Mouse (Mus musculus) fibroblast of lung, adult 2 months (primary cell): ENCODE measurements around the gene Atf2.
"Not testable (repeated sequence)": the region's sequence is repeated elsewhere in the genome, so short reads cannot be mapped to it uniquely, and the experiment has no call there.

ENCODE experiments used
- DNase-seq: peaks from one replicate; pipeline ENCODE4 v3.0.0-alpha.2; 2011; ENCODE audit warnings: low read depth

Atf2 gene

GRCm38 (mm10) chr2:73885997-73886396 lies 6.4 kb downstream of the Atf2 start:
- no peak for DNase-seq

GRCm38 (mm10) chr2:73877891-73878290 lies 14.5 kb downstream of the Atf2 start:
- DNase-seq: no peak

GRCm38 (mm10) chr2:73867764-73868487 lies 24.5 kb downstream of the Atf2 start:
- no peak for DNase-seq

- peak; percentile 17 for DNase-seq
Measured at GRCm38 (mm10) chr2:73860046-73860624, 32.3 kb downstream of the Atf2 start.

GRCm38 (mm10) chr2:73857352-73857751 lies 35.1 kb downstream of the Atf2 start:
- no peak for DNase-seq

- no peak for DNase-seq
Measured at GRCm38 (mm10) chr2:73856246-73856645, 36.2 kb downstream of the Atf2 start.

GRCm38 (mm10) chr2:73834406-73835015 lies 57.9 kb downstream of the Atf2 start:
- DNase-seq: no peak

GRCm38 (mm10) chr2:73833284-73833683 lies 59.2 kb downstream of the Atf2 start:
- no peak for DNase-seq

GRCm38 (mm10) chr2:73818742-73819141 lies 73.7 kb downstream of the Atf2 start:
- no peak for DNase-seq

GRCm38 (mm10) chr2:73807609-73808008 lies 84.8 kb downstream of the Atf2 start:
- no peak for DNase-seq

- DNase-seq: not testable (repeated sequence)
Measured at GRCm38 (mm10) chr2:73800127-73800526, 92.3 kb downstream of the Atf2 start.

- DNase-seq: no peak
Measured at GRCm38 (mm10) chr2:73798786-73799185, 93.7 kb downstream of the Atf2 start.

- DNase-seq: no peak
Measured at GRCm38 (mm10) chr2:73798136-73798535, 94.3 kb downstream of the Atf2 start.

- DNase-seq: no peak
Measured at GRCm38 (mm10) chr2:73791846-73792630, 100.4 kb downstream of the Atf2 start.

GRCm38 (mm10) chr2:73790332-73790731 lies 102.1 kb downstream of the Atf2 start:
- no peak for DNase-seq

GRCm38 (mm10) chr2:73788395-73788794 lies 104.0 kb downstream of the Atf2 start:
- no peak for DNase-seq

- no peak for DNase-seq
Measured at GRCm38 (mm10) chr2:73782371-73782905, 110.0 kb downstream of the Atf2 start.

GRCm38 (mm10) chr2:73780321-73781010 lies 112.0 kb downstream of the Atf2 start:
- no peak for DNase-seq

- no peak for DNase-seq
Measured at GRCm38 (mm10) chr2:73779796-73780195, 112.6 kb downstream of the Atf2 start.

GRCm38 (mm10) chr2:73779016-73779595 lies 113.3 kb downstream of the Atf2 start:
- DNase-seq: no peak

- no peak for DNase-seq
Measured at GRCm38 (mm10) chr2:73776936-73777335, 115.5 kb downstream of the Atf2 start.
